Mouse (Mus musculus) kidney, adult 18-20 months (tissue): ENCODE measurements around the gene Hspd1.

Source experiments
- DNase-seq: peaks from one replicate; pipeline ENCODE4 v3.0.0; 2021

Hspd1 gene

GRCm38 (mm10) chr1:55031026-55031779, 56.8 kb downstream of the Hspd1 start:
- DNase-seq = no peak

GRCm38 (mm10) chr1:55029446-55029845, 58.6 kb downstream of the Hspd1 start:
- no peak for DNase-seq

GRCm38 (mm10) chr1:55028512-55029249, 59.4 kb downstream of the Hspd1 start:
- DNase-seq = no peak

- DNase-seq = no peak
These were observed 60.1 kb downstream of the Hspd1 start for GRCm38 (mm10) chr1:55027966-55028365.
